Mouse (Mus musculus): ENCODE measurements around the gene Grik1.

Grik1 gene

DNA sequence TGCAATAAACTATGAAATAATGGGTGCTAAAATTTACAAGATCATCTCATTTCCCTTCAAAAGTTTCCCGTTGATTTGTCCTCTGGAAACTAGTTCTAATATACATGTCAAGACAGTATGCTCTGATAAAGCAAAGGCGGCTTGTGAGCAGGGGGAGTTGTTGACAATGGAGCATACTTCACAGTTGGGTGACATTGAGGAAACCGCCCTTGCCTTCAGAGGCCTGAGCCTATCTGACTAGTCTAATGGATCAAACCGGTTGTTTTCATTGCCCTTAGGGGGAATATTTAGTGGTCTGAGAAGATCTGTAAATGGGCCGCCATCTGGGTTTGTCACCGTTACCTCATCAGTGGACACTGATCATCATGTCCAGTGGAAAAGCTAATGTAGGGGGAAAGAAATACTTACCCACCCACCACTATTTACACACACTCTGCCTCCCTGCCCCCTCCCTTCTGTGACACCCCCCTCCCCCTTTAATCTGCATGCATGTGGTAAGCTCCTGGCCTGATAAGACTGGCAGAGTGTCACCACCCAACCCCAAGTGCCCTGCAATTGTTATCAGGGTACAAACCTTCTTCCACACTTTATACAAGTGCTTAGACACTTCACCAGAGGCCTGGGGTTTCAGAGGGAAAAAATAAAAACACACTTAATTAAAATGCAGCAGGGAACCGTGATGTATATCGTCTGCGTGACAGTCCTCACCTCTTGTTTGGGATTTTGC is 335.2 kb downstream of the Grik1 start:
- DNase-seq = no peak

DNA sequence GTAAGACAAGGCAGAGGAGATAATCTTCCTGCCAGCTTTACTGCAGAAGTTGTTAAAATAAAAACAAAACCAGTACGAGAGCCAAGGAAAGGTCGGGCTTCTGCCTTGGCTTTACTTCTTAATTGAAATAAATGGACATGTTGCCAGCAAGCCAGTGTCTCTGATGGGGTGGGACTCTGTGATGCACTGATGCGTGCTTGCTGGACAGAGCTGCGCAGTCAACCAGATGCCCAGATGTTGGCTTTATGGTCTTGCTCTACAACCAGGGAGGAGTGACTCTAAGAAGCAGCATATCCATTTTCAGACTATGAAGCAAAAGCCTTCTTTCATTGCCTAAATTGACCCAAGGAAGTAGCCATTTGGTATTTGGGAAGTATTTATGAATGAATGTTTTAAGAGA is 336.9 kb downstream of the Grik1 start:
- no peak for DNase-seq

DNA sequence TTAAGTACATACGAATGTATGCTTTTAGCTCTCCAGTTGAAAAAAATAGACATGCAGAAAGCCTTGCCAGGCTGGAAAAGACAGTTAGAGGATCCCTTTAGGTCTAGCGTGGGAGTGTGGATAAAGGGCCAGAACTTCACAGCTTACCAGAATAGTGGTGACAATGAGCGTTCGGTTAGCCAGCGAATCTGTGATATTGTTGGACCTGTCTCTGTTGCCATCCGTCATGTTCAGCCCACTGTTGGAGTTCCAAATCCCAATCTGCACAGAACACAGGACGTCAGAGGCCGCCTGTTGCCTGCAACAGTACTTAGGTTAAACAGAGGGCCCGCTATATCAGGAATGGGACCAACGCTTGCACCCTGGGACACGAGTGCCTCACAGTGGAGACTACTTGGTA is 340.2 kb downstream of the Grik1 start:
- DNase-seq = no peak

GRCm38 (mm10) chr16:87948122-87948521 is 341.9 kb downstream of the Grik1 start:
- no peak for DNase-seq

- no peak for DNase-seq
These were observed 345.7 kb downstream of the Grik1 start for GRCm38 (mm10) chr16:87944318-87944717.

- DNase-seq = no peak
These were observed 347.8 kb downstream of the Grik1 start for GRCm38 (mm10) chr16:87942103-87942865.

- no peak for DNase-seq
These were observed 355.4 kb downstream of the Grik1 start for GRCm38 (mm10) chr16:87934685-87935084.

- DNase-seq = no peak
These were observed 358.7 kb downstream of the Grik1 start for GRCm38 (mm10) chr16:87931358-87931757.

DNA sequence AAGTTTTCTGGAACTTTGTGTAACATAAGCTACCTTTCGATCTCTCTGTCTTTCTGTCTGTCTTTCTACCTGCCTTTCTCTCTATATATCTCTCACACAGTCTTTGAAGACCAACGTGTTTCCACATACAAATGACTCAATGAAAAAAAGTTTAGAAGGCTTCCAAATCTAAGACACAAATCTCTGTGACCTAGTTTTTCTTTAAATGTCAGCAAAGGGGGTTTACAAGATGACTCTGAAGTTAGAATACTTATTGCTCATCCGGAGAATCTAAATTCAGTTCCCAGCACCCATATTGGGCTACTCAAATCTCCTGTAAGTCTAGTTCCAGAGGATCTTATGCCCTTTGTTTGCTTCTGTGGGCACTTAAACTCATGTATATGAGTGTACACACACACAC is 359.5 kb downstream of the Grik1 start:
- DNase-seq = no peak

DNA sequence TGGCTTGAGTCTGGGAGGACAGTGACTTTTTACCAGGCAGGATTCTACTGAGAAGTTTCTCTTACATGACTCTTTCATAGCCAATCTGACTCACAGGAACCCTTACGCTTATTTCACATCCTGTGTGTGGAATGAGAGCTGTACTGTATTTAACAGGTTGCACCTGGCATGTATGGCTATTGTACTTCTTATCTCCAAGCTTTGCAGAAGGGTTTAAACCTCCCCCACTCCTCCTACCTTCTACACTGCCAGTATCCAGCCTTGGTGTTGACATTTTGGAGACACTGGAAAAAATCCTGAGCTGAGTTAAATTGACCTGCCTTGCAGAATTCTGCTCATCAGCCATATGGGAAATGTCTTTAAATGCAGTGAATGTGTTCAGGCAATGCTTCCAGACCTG is 361.4 kb downstream of the Grik1 start:
- no peak for DNase-seq

DNA sequence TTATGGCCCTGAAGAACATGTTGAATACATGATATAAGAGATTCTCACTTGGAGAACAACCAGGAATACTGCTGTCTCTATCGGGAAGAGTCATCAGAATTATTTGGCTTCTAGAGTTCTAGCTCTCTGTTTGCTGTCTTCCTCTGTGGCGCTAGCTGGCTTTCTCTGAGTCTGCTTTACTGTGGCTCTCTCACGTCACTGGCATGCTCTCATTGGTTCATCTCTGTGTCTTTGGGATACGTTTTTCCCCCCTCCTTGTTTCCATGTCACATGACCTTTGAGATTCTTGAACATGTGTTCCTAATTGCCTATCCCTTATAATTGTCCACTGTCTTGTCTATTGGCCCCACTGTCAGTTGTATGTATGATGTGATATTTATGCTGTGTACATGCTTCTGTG is 372.2 kb downstream of the Grik1 start:
- no peak for DNase-seq

GRCm38 (mm10) chr16:87917157-87917546 is 372.9 kb downstream of the Grik1 start:
- no peak for DNase-seq

GRCm38 (mm10) chr16:87916209-87917156 is 373.6 kb downstream of the Grik1 start:
- DNase-seq = no peak

- DNase-seq = no peak
These were observed 374.9 kb downstream of the Grik1 start for GRCm38 (mm10) chr16:87915156-87915555.

DNA sequence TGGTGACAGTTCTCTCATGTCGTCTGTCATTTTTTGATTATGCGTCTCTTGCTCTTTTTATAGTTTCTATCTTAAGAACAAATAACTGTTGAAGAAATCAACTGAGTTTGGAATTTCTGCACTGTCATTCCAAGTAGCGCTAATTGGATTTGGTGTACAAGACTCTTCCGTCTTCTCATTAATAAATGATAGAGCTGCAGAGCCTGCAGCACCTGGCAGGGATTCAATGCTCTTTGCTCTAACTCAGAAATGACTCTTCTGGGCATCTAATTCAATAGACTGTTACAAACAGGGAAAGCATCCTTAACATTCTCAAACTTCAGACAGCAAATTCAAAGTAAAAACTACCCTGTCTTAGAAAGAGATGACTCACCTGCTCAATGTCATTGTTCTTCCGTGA is 376.3 kb downstream of the Grik1 start:
- no peak for DNase-seq

DNA sequence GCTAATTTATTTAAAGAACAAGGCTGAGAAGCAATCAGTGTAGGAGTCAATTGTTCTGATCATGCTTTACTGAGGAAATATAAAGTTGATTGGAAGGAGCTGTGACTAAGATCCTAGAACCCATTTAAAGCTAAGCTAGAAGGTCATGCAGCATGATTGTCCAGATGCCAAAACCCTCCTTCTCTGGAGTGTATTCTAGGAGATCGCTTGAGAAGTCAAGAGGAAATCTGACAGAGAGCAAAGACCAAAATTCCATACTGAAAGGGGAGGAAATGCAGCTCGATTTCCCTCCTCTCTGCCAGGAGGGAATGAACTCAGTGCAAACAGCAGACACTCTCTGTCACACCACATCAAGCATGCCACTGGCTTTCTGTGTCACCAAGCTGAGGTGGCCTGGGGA is 378.9 kb downstream of the Grik1 start:
- no peak for DNase-seq

- no peak for DNase-seq
These were observed 388.0 kb downstream of the Grik1 start for GRCm38 (mm10) chr16:87902049-87902448.

DNA sequence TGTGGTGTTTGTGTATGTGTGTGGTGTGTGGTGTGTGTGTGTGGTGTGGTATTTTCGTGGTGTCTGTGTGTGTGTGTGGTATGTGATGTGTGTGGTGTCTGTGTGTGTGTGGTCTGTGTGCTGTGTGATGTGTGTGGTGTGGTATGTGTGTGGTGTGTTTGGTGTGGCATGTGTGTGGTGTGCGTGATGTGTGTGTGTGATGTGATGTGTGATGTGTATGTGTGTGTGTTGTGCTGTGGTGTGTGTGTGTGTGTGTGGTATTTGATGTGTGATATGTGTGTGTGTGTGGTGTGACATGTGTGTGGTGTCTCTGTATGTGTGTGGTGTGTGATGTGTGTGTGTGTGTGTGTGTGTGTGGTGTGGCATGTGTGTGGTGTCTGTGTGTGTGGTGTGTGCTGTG is 388.9 kb downstream of the Grik1 start:
- DNase-seq = no peak

DNA sequence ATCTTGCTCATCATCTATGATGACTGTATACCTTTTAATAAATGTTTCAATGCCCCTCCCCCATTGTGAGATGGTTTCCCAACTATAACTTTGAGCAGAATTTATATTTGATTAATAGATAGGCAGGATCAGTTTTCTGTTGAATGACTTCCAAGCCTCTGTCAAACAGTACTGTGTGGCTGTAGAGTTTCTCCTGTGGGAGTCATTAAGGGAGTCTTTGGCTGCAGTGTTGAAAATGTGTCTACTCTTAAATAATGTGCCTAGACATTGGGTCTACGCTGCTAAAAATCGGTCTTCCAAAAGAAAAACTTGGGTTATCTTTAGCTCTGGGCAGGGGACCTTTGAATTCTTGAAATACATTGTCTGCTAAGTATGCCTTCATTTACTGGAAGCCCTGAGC is 414.1 kb downstream of the Grik1 start:
- DNase-seq = no peak

DNA sequence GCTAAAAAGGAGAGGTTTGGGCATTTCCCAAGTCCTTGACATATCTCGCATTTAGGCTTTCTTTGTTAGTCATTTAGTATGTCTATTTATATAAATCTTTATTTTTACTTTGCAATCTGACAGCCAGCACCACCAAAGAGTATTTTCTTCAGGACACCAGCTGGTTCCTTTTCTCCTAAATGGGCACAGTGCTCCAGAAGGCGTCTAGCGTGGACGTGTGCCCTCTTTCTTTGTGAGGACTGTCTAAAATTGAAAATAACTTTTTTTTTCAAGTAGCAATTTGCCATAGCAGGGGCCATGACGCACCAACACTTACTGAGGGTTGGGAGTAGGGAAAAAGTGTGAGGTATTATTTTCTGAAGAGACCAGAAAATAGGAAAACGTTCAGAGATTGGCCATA is 425.5 kb downstream of the Grik1 start:
- DNase-seq = no peak

GRCm38 (mm10) chr16:87861722-87862121 is 428.3 kb downstream of the Grik1 start:
- no peak for DNase-seq

GRCm38 (mm10) chr16:87853451-87854085 is 436.5 kb downstream of the Grik1 start:
- DNase-seq = no peak

GRCm38 (mm10) chr16:87851550-87851949 is 438.5 kb downstream of the Grik1 start:
- no peak for DNase-seq
